Mouse (Mus musculus): Measurements from ENCODE around the gene Stx6.

DNA sequence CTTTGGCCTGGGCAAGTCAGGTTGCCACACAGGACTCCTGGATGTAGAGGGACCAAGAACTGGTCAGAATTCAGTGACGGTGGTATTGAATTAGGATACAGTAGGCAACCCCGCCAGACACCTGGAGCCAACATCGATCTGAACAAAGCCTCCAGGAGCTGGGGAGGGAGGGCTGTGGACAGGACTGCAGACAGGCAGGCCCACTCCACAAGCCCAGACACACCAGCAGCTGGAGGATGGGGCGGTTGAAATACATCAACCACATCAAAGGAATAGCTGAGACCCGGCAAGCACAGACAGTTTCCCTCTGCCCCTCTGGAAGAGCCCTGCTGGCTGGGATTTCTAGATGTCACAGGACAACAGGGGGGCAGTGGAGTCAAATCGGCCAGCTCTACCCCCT, 58.3 kb downstream of the Stx6 start:
- no peak for TF ChIP-seq CTCF (IDR thresholded peaks at IDR 0.05; ENCODE audit: low read depth, low read length)
- TF ChIP-seq POLR2A (IDR thresholded peaks at IDR 0.05; ENCODE audit: borderline replicate concordance, low read depth, low read length) = no peak

Data from bone marrow macrophage, adult 2 months (primary cell).